Mouse (Mus musculus) midbrain, postnatal 0 days (tissue): ENCODE results near the gene Fbxl7. TPM values are rescaled to one million over a fixed set of nuclear protein-coding genes. Genes with fewer than 3 reads are reported as not detected.

Source experiments
- ATAC-seq: fragments of 200-750 bp; cut with Nextera tagmentation; 2 replicates; pipeline ENCODE4 v1.8.0; 2017; ENCODE audit warnings: moderate number of reproducible peaks, mild to moderate bottlenecking, moderate TSS enrichment, moderate library complexity; ENCODE audit not compliant: low FRiP score
- DNase-seq: peaks from one replicate; pipeline ENCODE4 v3.0.0-alpha.2; 2015; ENCODE audit warnings: low spot score
- H3K27ac ChIP-seq: fragments of 300-500 bp; sonication (generic); 2 replicates; pipeline ENCODE4 v1.5.1; 2014; ENCODE audit warnings: low read depth, mild to moderate bottlenecking, low read length, mixed read lengths
- H3K27me3 ChIP-seq: fragments of 300-500 bp; sonication (generic); 2 replicates; pipeline ENCODE4 v1.6.1; 2014; ENCODE audit warnings: low read length, control low read depth, mixed read lengths; ENCODE audit not compliant: insufficient read depth
- H3K36me3 ChIP-seq: fragments of 300-500 bp; sonication (generic); 2 replicates; pipeline ENCODE4 v1.6.1; 2014; ENCODE audit warnings: low read length, control low read depth, mixed read lengths; ENCODE audit not compliant: insufficient read depth
- H3K4me1 ChIP-seq: fragments of 300-500 bp; sonication (generic); 2 replicates; pipeline ENCODE4 v1.6.1; 2014; ENCODE audit warnings: mild to moderate bottlenecking, control low read depth, antibody characterized with exemption, low read length, mixed read lengths; ENCODE audit not compliant: insufficient read depth
- H3K4me2 ChIP-seq: fragments of 300-500 bp; sonication (generic); 2 replicates; pipeline ENCODE4 v1.6.1; 2014; ENCODE audit warnings: low read depth, mild to moderate bottlenecking, low read length, mixed read lengths; ENCODE audit not compliant: poor library complexity, severe bottlenecking
- H3K4me3 ChIP-seq: fragments of 300-500 bp; sonication (generic); 2 replicates; pipeline ENCODE4 v1.5.1; 2014; ENCODE audit warnings: low read depth, mild to moderate bottlenecking, low read length, moderate library complexity
- H3K9ac ChIP-seq: fragments of 300-500 bp; sonication (generic); replicated peaks from 2 replicates; pipeline ENCODE4 v1.6.1; 2014; ENCODE audit warnings: mild to moderate bottlenecking, low read length, moderate library complexity, mixed read lengths; ENCODE audit not compliant: poor library complexity, severe bottlenecking
- H3K9me3 ChIP-seq: fragments of 300-500 bp; sonication (generic); 2 replicates; pipeline ENCODE4 v1.6.1; 2016; ENCODE audit warnings: low read length, control low read depth
- CTCF ChIP-seq: IDR thresholded peaks from 2 replicates; pipeline ENCODE4 v1.5.1; 2016; ENCODE audit warnings: antibody characterized with exemption, mild to moderate bottlenecking
- WGBS: fragments of 180-500 bp; shearing (Covaris S2); extraction: QIAGEN DNeasy Blood & Tissue Kit; methylation state at CpG from one replicate; pipeline ENCODE4 v1.1.7; 2014; 5-methylcytosine and 5-hydroxymethylcytosine counted together
- polyA plus RNA-seq: library from polyadenylated mRNA; unstranded; fragments of >200 nt; fragmentation: Nextera tagmentation; extraction: Ambion mirVana; gene quantifications from 2 replicates; pipeline ENCODE4 v1.2.1, GENCODE M21; 2015
- total RNA-seq: library from RNA; depleted of rRNA; stranded (reverse); fragments of >200 nt; gene quantifications from 2 replicates; pipeline ENCODE4 v1.2.3, GENCODE M21; 2014

Gene Fbxl7
- total and polyA plus RNA-seq, 2 experiments from 2014 or later, result 3.9 to 10.0 TPM

DNA sequence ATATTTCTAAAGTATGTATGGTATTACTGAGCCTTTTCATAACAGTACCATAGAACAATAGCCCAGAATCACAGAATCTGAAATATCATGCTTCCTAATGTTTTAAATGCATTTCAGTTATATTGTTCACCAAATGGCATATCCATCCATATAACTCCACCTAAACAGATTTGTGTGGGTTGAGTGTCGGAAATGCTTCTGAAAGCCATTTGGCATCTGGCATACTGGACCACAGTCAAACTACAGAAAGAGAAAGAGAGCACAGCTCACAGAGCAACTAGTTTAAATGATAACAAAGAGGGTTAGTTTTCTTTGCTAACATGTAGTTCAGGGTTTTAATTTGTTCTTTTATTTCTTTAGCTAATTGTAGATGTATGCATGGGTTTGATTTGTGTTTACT lies 57.0 kb downstream of the Fbxl7 start:
- Histone ChIP-seq H3K4me3 (no peak overlapping the region), H3K9ac (no peak overlapping the region), H3K9me3 (no peaks in the 10 kb centered on the region), H3K27me3 (no peaks in the 10 kb centered on the region), H3K36me3 (no peaks in the 10 kb centered on the region), H3K27ac (no peak overlapping the region), H3K4me1 (no peaks in the 10 kb centered on the region), H3K4me2 (no peak overlapping the region)
- 95% methylated on average over 1 of the region's 1 CpGs for WGBS
- TF ChIP-seq CTCF, result no peak
- ATAC-seq, result no peak
- DNase-seq, result no peak

DNA sequence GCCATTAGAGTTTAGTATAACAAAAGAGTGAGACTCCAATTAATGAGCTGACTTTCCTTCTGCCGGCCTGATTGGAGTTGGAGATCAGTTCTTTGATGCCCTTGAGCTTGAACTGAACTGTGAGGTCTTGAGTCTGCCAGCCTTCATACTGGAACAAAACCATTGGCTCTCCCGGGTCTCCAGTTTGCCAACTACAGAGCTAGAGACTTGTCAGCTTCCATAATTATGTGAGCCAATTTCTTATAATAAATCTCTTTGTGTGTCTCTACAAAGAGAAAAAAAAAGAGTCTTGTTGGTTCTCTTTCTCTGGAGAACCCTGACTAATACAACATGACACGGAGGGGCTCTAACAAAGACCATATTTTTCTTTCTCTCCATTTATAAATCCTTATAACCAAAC lies 58.2 kb downstream of the Fbxl7 start:
- H3K36me3 ChIP-seq, result no peaks in the 10 kb centered on the region
- H3K4me1 ChIP-seq, result no peaks in the 10 kb centered on the region
- H3K4me2 ChIP-seq, result no peak overlapping the region
- no peak overlapping the region for H3K27ac ChIP-seq
- no peak for TF ChIP-seq CTCF
- no peak overlapping the region for H3K4me3 ChIP-seq
- H3K9me3 ChIP-seq, result no peaks in the 10 kb centered on the region
- no peak overlapping the region for H3K9ac ChIP-seq
- no peaks in the 10 kb centered on the region for H3K27me3 ChIP-seq
- WGBS, result 40% methylated on average over 3 of the region's 3 CpGs
- DNase-seq, result peak; percentile 23
- ATAC-seq, result peak; percentile 38; the same call in 1 of the 2 replicates

DNA sequence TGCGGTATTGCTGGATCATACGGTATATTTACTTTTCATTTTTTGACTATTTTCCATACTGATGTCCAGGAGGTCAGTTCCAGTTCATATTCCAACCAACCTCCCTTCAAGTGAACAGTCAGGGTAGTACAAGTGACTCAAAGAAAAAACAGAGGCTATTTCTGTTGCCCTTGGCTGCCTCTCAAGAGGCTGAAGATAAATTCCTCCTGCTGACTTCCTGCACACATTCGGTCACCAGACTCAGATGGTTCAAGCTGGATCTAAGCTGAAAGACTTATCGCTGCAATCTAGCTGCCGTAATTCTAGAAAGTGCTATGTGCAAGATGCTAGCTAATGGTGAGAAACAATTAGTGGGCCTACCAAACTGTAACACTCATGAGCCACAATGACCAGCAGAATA lies 61.0 kb downstream of the Fbxl7 start:
- DNase-seq, result no peak
- H3K36me3 ChIP-seq, result no peaks in the 10 kb centered on the region
- H3K4me2 ChIP-seq, result no peak overlapping the region
- no peak overlapping the region for H3K4me3 ChIP-seq
- H3K27me3 ChIP-seq, result no peaks in the 10 kb centered on the region
- no peaks in the 10 kb centered on the region for H3K4me1 ChIP-seq
- H3K9me3 ChIP-seq, result no peaks in the 10 kb centered on the region
- TF ChIP-seq CTCF, result no peak
- 89% methylated on average over 5 of the region's 5 CpGs for WGBS
- no peak overlapping the region for H3K9ac ChIP-seq
- ATAC-seq, result no peak
- no peak overlapping the region for H3K27ac ChIP-seq

DNA sequence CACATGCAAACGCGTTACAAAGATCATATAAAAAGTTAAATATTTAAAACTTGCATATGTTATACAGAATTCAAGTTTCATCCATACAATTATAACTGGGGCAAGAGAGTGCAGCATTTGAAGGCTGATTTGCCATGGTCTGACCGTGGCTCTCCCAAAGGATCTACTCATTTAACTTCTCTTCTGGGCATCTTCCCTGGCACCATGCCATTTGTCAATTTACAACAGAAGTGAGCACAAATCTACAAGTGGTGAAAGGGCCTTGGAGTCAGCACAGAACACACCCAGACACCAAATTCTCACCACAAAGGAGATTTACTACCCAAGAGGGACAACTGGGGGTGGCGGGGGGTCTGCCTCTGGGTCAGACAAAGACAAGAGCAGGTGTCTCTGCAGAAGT lies 64.2 kb downstream of the Fbxl7 start:
- Histone ChIP-seq H3K27me3 (no peaks in the 10 kb centered on the region), H3K9me3 (no peaks in the 10 kb centered on the region), H3K4me1 (no peaks in the 10 kb centered on the region), H3K4me3 (no peak overlapping the region), H3K9ac (no peak overlapping the region), H3K36me3 (no peaks in the 10 kb centered on the region), H3K4me2 (no peak overlapping the region), H3K27ac (no peak overlapping the region)
- WGBS, result 81% methylated on average over 4 of the region's 4 CpGs
- no peak for TF ChIP-seq CTCF
- no peak for DNase-seq
- no peak for ATAC-seq

DNA sequence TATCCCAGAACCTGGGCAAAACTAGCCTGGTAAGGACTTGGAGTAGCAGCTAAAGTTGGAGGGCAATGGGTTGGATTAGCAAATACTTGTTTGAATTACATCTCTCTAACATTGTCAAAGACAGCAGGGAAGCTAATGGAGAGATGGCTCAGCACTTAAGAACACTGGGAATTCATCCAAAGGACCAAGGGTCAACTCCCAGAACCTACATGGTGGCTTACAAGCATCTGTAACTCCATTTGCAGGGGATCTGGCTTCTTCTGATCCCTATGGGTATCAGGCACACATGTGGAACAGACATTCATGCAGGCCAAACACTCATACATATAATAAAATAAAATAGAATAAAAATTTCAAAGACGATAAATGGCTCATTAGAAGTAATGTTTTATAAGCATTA lies 78.4 kb downstream of the Fbxl7 start:
- H3K4me2 ChIP-seq, result no peak overlapping the region
- no peaks in the 10 kb centered on the region for H3K36me3 ChIP-seq
- no peaks in the 10 kb centered on the region for H3K4me1 ChIP-seq
- no peak overlapping the region for H3K27ac ChIP-seq
- no peak overlapping the region for H3K9ac ChIP-seq
- TF ChIP-seq CTCF, result no peak
- H3K27me3 ChIP-seq, result no peaks in the 10 kb centered on the region
- no peak overlapping the region for H3K4me3 ChIP-seq
- DNase-seq, result no peak
- ATAC-seq, result no peak
- H3K9me3 ChIP-seq, result no peaks in the 10 kb centered on the region
- 95% methylated on average over 1 of the region's 1 CpGs for WGBS

DNA sequence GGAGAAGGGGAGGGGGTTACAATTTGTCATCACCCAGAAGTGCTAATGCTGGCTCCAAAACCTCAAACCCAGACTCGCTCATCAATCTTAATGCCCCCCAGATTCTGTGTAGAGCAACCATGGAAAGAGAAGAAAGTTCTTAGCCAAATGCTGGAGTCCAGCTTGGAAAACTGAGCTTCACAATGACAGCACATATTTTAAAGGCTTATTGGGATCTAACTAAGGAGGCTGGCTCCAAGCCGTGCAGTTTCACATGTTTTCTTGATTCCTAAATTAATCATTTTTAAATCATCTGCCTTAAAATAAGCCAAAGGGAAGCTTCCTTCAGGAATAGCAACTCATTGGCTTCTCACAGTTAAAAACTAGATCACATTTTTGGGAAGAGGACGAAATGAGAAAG lies 82.5 kb downstream of the Fbxl7 start:
- ATAC-seq (no peak), DNase-seq (no peak)
- Histone ChIP-seq H3K36me3 (no peaks in the 10 kb centered on the region), H3K4me2 (no peak overlapping the region), H3K4me1 (no peaks in the 10 kb centered on the region), H3K27ac (no peak overlapping the region), H3K27me3 (no peaks in the 10 kb centered on the region), H3K9me3 (no peaks in the 10 kb centered on the region), H3K4me3 (no peak overlapping the region), H3K9ac (no peak overlapping the region)
- TF ChIP-seq CTCF, result no peak
- WGBS, result 58% methylated on average over 3 of the region's 3 CpGs
